Mouse (Mus musculus) heart, adult 2 months (tissue): Measurements from ENCODE around the gene Dnajb1.

Source experiments
- CTCF ChIP-seq: fragments of 200-600 bp; IDR thresholded peaks from 2 replicates; pipeline ENCODE4 v1.8.1; 2022; ENCODE audit warnings: antibody characterized with exemption, mild to moderate bottlenecking, moderate library complexity
- EP300 ChIP-seq: fragments of 200-500 bp; IDR thresholded peaks from 2 replicates; pipeline ENCODE4 v1.6.1; 2011; ENCODE audit warnings: low read depth, low read length, control low read depth; ENCODE audit not compliant: insufficient read depth

GRCm38 (mm10) chr8:83656043-83656442 lies 48.0 kb downstream of the Dnajb1 start:
- TF ChIP-seq CTCF (no peak), EP300 (no peak)
